In the genomic region with DNA sequence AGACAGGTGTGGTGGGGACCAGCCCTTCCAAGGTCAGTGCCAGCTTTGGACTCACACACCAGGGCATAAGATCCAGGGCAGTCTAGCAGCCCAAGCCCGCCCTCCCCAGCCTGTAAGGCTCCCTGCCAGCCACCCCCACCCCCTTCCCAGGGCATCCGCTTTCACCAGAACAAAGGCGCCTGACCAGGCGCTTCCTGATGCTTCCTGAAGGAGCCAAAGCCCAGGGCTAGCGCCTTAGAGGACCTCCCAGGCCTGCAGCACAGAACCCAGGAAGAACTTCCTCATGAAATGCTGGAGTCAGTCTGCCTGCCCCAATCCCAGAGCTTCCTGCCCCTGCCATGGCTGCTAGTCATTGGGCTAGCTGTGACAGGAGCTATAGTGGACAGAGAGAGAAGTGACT, we compare ENCODE assay signal across 8 mouse cellular contexts. TPM values are rescaled to one million over a fixed set of nuclear protein-coding genes. Genes with fewer than 3 reads are reported as not detected.
A peak's percentile ranks its signal among the peaks of the same experiment; 100 is the strongest.
DNase-seq lines count a peak whose midpoint lies in the region; ATAC-seq lines count a peak whose summit lies in the region.

No protein-coding gene starts in this region.

- intact Hi-C loops in left cerebral cortex, postnatal 4 days (cut with DNase I), result no loop called here

- H3K9me3 ChIP-seq in kidney, embryonic 15.5 days (replicated peaks), result no peaks in the 10 kb centered on the region
- H3K9me3 ChIP-seq in neural tube, embryonic 14.5 days (ENCODE audit: control insufficient read depth, low read length), result no peaks in the 10 kb centered on the region

- H3K4me3 ChIP-seq in kidney, embryonic 15.5 days (replicated peaks), result no peak overlapping the region
- no peak overlapping the region for H3K4me3 ChIP-seq in neural tube, embryonic 14.5 days (ENCODE audit: low read depth, low read length)

- H3K27me3 ChIP-seq in kidney, embryonic 15.5 days, result peaks cover 8% of the 10 kb centered on the region; the same call in 1 of the 2 replicates
- H3K27me3 ChIP-seq in neural tube, embryonic 14.5 days (ENCODE audit: control insufficient read depth, insufficient read depth, low read length), result no peaks in the 10 kb centered on the region; the same call in 1 of the 2 replicates

- no peak overlapping the region for H3K4me2 ChIP-seq in kidney, embryonic 15.5 days
- no peak overlapping the region for H3K4me2 ChIP-seq in neural tube, embryonic 14.5 days (ENCODE audit: low read depth, low read length)

- DNase-seq in left cerebral cortex, postnatal 4 days, result peak; percentile 68
- no peak for DNase-seq in left cerebral cortex, adult 8-10 months (ENCODE audit: low spot score in 2 of 2)
- peak; percentile 51 for DNase-seq in heart, adult 8-10 months (ENCODE audit: low spot score)
- DNase-seq in right cerebral cortex, postnatal 25 days, result no peak
- no peak for DNase-seq in layer of hippocampus, postnatal 36 days
- no peak for DNase-seq in testis, postnatal 14 days (ENCODE audit: low spot score)

- no peak overlapping the region for H3K9ac ChIP-seq in kidney, embryonic 15.5 days
- no peak overlapping the region for H3K9ac ChIP-seq in neural tube, embryonic 14.5 days (replicated peaks; ENCODE audit: low read depth, low read length)

- H3K4me1 ChIP-seq in kidney, embryonic 15.5 days, result peaks cover 87% of the 10 kb centered on the region
- H3K4me1 ChIP-seq in neural tube, embryonic 14.5 days (ENCODE audit: control insufficient read depth, insufficient read depth, low read length), result no peaks in the 10 kb centered on the region

- H3K27ac ChIP-seq in kidney, embryonic 15.5 days, result peak overlapping the region; percentile 78
- peak overlapping the region; percentile 16; the same call in 1 of the 2 replicates for H3K27ac ChIP-seq in neural tube, embryonic 14.5 days (ENCODE audit: low read depth, low read length)

- no peaks in the 10 kb centered on the region for H3K36me3 ChIP-seq in kidney, embryonic 15.5 days
- H3K36me3 ChIP-seq in neural tube, embryonic 14.5 days (ENCODE audit: control insufficient read depth, insufficient read depth, low read length), result no peaks in the 10 kb centered on the region

- no peak for ATAC-seq in kidney, embryonic 15.5 days (replicated peaks; ENCODE audit: low FRiP score)
- ATAC-seq in neural tube, embryonic 14.5 days (ENCODE audit: low read depth), result no peak

- 30% methylated on average over 5 of the region's 5 CpGs for WGBS in kidney, embryonic 15.5 days
- WGBS in neural tube, embryonic 14.5 days, result 61% methylated on average over 5 of the region's 5 CpGs

RNA-seq across cellular contexts. Expression of gene Lama5, which starts 7.0 kb away (rescaled TPM):
- total RNA-seq in left cerebral cortex, postnatal 4 days (2021), result 1 to 10 TPM; 6.3 to 6.5 TPM
- 10 to 100 TPM in 1 of 4 experiments, 1 to 10 TPM in 3; 5.9 to 11.1 (median 7.3) TPM for total RNA-seq in left cerebral cortex, adult 8-10 months (2022)
- total RNA-seq in heart, adult 8-10 months (2022), result 100 to 1,000 TPM in 1 of 4 experiments, 10 to 100 TPM in 3; 78.1 to 110 (median 93.3) TPM
- 40.6 and 46.7 TPM in 2 replicates for polyA plus RNA-seq in kidney, embryonic 15.5 days (2015; fragmentation: Nextera tagmentation; extraction: Ambion mirVana)
- polyA plus RNA-seq in neural tube, embryonic 14.5 days (2014; fragmentation: Nextera tagmentation; extraction: Ambion mirVana), result 1.2 and 2.0 TPM in 2 replicates
- total RNA-seq in layer of hippocampus, postnatal 36 days (2021), result 10 to 100 TPM in 1 of 2 experiments, 1 to 10 TPM in 1; 6.5 to 11.0 TPM

RNA-seq across cellular contexts. Expression of gene Rps21, which starts 38.5 kb away (rescaled TPM):
- 100 to 1,000 TPM; 616 to 687 TPM for total RNA-seq in left cerebral cortex, postnatal 4 days (2021)
- total RNA-seq in left cerebral cortex, adult 8-10 months (2022), result 100 to 1,000 TPM; 616 to 845 (median 743) TPM
- 100 to 1,000 TPM; 452 to 674 (median 565) TPM for total RNA-seq in heart, adult 8-10 months (2022)
- polyA plus RNA-seq in kidney, embryonic 15.5 days (2015; fragmentation: Nextera tagmentation; extraction: Ambion mirVana), result 637 and 713 TPM in 2 replicates
- polyA plus RNA-seq in neural tube, embryonic 14.5 days (2014; fragmentation: Nextera tagmentation; extraction: Ambion mirVana), result 398 and 421 TPM in 2 replicates
- 100 to 1,000 TPM; 665 to 743 TPM for total RNA-seq in layer of hippocampus, postnatal 36 days (2021)

RNA-seq across cellular contexts. Expression of gene Adrm1, which starts 47.4 kb away (rescaled TPM):
- 100 to 1,000 TPM; 117 to 118 TPM for total RNA-seq in left cerebral cortex, postnatal 4 days (2021)
- 100 to 1,000 TPM; 107 to 109 (median 108) TPM for total RNA-seq in left cerebral cortex, adult 8-10 months (2022)
- total RNA-seq in heart, adult 8-10 months (2022), result 10 to 100 TPM; 80.8 to 93.9 (median 90.0) TPM
- 193 and 207 TPM in 2 replicates for polyA plus RNA-seq in kidney, embryonic 15.5 days (2015; fragmentation: Nextera tagmentation; extraction: Ambion mirVana)
- 147 and 154 TPM in 2 replicates for polyA plus RNA-seq in neural tube, embryonic 14.5 days (2014; fragmentation: Nextera tagmentation; extraction: Ambion mirVana)
- total RNA-seq in layer of hippocampus, postnatal 36 days (2021), result 100 to 1,000 TPM in 1 of 2 experiments, 10 to 100 TPM in 1; 96.9 to 103 TPM

RNA-seq across cellular contexts. Expression of gene Cables2, which starts 54.6 kb away (rescaled TPM):
- 10 to 100 TPM; 47.2 to 48.6 TPM for total RNA-seq in left cerebral cortex, postnatal 4 days (2021)
- total RNA-seq in left cerebral cortex, adult 8-10 months (2022), result 10 to 100 TPM; 27.2 to 31.6 (median 27.7) TPM
- total RNA-seq in heart, adult 8-10 months (2022), result 10 to 100 TPM; 12.1 to 14.1 (median 12.6) TPM
- polyA plus RNA-seq in kidney, embryonic 15.5 days (2015; fragmentation: Nextera tagmentation; extraction: Ambion mirVana), result 11.8 and 12.3 TPM in 2 replicates
- polyA plus RNA-seq in neural tube, embryonic 14.5 days (2014; fragmentation: Nextera tagmentation; extraction: Ambion mirVana), result 32.9 and 33.3 TPM in 2 replicates
- 10 to 100 TPM; 29.9 to 32.1 TPM for total RNA-seq in layer of hippocampus, postnatal 36 days (2021)

Comparison
In these comparisons a context has a peak if more than half of its experiments do, and no peak if none do; other contexts are left out.
1. DNase-seq: peak in left cerebral cortex, postnatal 4 days (single experiment) and heart, adult 8-10 months (single experiment); none in left cerebral cortex, adult 8-10 months (0 of 2), right cerebral cortex, postnatal 25 days (single experiment), layer of hippocampus, postnatal 36 days (0 of 2) and testis, postnatal 14 days (single experiment).
2. RNA of gene Lama5, which starts 7.0 kb away (total RNA-seq): 78.1 to 110 TPM in heart, adult 8-10 months; 6.5 to 11.0 TPM in layer of hippocampus, postnatal 36 days, 5.9 to 11.1 TPM in left cerebral cortex, adult 8-10 months and 6.3 to 6.5 TPM in left cerebral cortex, postnatal 4 days; every median in the first group is over 4 times any median in the second.